Mouse (Mus musculus) erythroblast, embryonic 14.5 days (primary cell): Measurements from ENCODE around the gene Dennd5b. TPM values are rescaled to one million over a fixed set of nuclear protein-coding genes. Genes with fewer than 3 reads are reported as not detected.

Experiments used
- H3K27me3 ChIP-seq: 2 replicates; pipeline ENCODE4 v1.6.1; 2012; ENCODE audit warnings: inconsistent platforms; ENCODE audit not compliant: control insufficient read depth
- H3K36me3 ChIP-seq: 2 replicates; pipeline ENCODE4 v1.6.1; 2012; ENCODE audit warnings: mild to moderate bottlenecking, inconsistent platforms; ENCODE audit not compliant: control insufficient read depth
- H3K4me1 ChIP-seq: 2 replicates; pipeline ENCODE4 v1.6.1; 2012; ENCODE audit warnings: inconsistent platforms; ENCODE audit not compliant: control insufficient read depth
- H3K4me3 ChIP-seq: replicated peaks from 2 replicates; pipeline ENCODE3; 2012; ENCODE audit warnings: moderate library complexity, mild to moderate bottlenecking, inconsistent platforms
- H3K9me3 ChIP-seq: 2 replicates; pipeline ENCODE4 v1.6.1; 2012; ENCODE audit warnings: low read length, inconsistent platforms, mixed read lengths; ENCODE audit not compliant: control insufficient read depth
- GATA1 ChIP-seq: IDR thresholded peaks from 2 replicates; pipeline ENCODE4 v1.6.1; 2012; ENCODE audit warnings: low read length, inconsistent platforms, mixed read lengths
- TAL1 ChIP-seq: IDR thresholded peaks from 3 replicates; pipeline ENCODE4 v1.6.1; 2012; ENCODE audit warnings: low read length, inconsistent platforms, mixed read lengths
- polyA plus RNA-seq: library from polyadenylated mRNA; stranded (reverse); fragments of >175 nt; gene quantifications from 2 replicates; pipeline ENCODE4 v1.2.3, GENCODE M21; 2012

Gene Dennd5b
- polyA plus RNA-seq, 1 experiment: 0.01 TPM

- no peak for TF ChIP-seq TAL1
- no peak for TF ChIP-seq GATA1
- peaks cover 6% of the 10 kb centered on the region; the same call in 1 of the 2 replicates for H3K27me3 ChIP-seq
- no peaks in the 10 kb centered on the region for H3K9me3 ChIP-seq
- no peaks in the 10 kb centered on the region for H3K36me3 ChIP-seq
- no peaks in the 10 kb centered on the region for H3K4me1 ChIP-seq
- H3K4me3 ChIP-seq: no peak overlapping the region
Observed at GRCm38 (mm10) chr6:149108909-149109308, 7.4 kb upstream of the Dennd5b start.

GRCm38 (mm10) chr6:149107615-149108014, 6.1 kb upstream of the Dennd5b start:
- TF ChIP-seq GATA1: no peak
- no peaks in the 10 kb centered on the region for H3K36me3 ChIP-seq
- H3K4me1 ChIP-seq: no peaks in the 10 kb centered on the region
- H3K9me3 ChIP-seq: no peaks in the 10 kb centered on the region
- peaks cover 17% of the 10 kb centered on the region for H3K27me3 ChIP-seq
- no peak overlapping the region for H3K4me3 ChIP-seq

- H3K27me3 ChIP-seq: peaks cover 57% of the 10 kb centered on the region
- H3K9me3 ChIP-seq: 0 out of 2 replicates have a peak, but pooled peaks cover 3% of the 10 kb centered on the region
- no peaks in the 10 kb centered on the region for H3K36me3 ChIP-seq
- no peak for TF ChIP-seq TAL1
- no peak for TF ChIP-seq GATA1
- H3K4me1 ChIP-seq: peaks cover 2% of the 10 kb centered on the region; the same call in 1 of the 2 replicates
- H3K4me3 ChIP-seq: no peak overlapping the region
Observed at GRCm38 (mm10) chr6:149103451-149103850, 2.0 kb upstream of the Dennd5b start.

GRCm38 (mm10) chr6:149101943-149102243, 413 bp upstream of the Dennd5b start:
- Histone ChIP-seq H3K36me3 (no peaks in the 10 kb centered on the region), H3K4me1 (peaks cover 2% of the 10 kb centered on the region; the same call in 1 of the 2 replicates), H3K27me3 (peaks cover 59% of the 10 kb centered on the region), H3K4me3 (peak overlapping the region; percentile 58), H3K9me3 (0 out of 2 replicates have a peak, but pooled peaks cover 3% of the 10 kb centered on the region)
- TF ChIP-seq GATA1 (no peak), TAL1 (no peak)

- Histone ChIP-seq H3K9me3 (0 out of 2 replicates have a peak, but pooled peaks cover 3% of the 10 kb centered on the region), H3K4me1 (peaks cover 2% of the 10 kb centered on the region; the same call in 1 of the 2 replicates), H3K4me3 (peak overlapping the region; percentile 58), H3K27me3 (peaks cover 59% of the 10 kb centered on the region), H3K36me3 (no peaks in the 10 kb centered on the region)
- TF ChIP-seq TAL1: no peak
Observed at GRCm38 (mm10) chr6:149100174-149101075, 1.1 kb downstream of the Dennd5b start.

- Histone ChIP-seq H3K9me3 (0 out of 2 replicates have a peak, but pooled peaks cover 3% of the 10 kb centered on the region), H3K4me1 (peaks cover 2% of the 10 kb centered on the region; the same call in 1 of the 2 replicates), H3K36me3 (no peaks in the 10 kb centered on the region), H3K27me3 (peaks cover 53% of the 10 kb centered on the region), H3K4me3 (no peak overlapping the region)
- no peak for TF ChIP-seq TAL1
- TF ChIP-seq GATA1: no peak
Observed at GRCm38 (mm10) chr6:149098993-149099392, 2.5 kb downstream of the Dennd5b start.

- Histone ChIP-seq H3K4me3 (no peak overlapping the region), H3K9me3 (0 out of 2 replicates have a peak, but pooled peaks cover 3% of the 10 kb centered on the region), H3K36me3 (no peaks in the 10 kb centered on the region), H3K4me1 (peaks cover 2% of the 10 kb centered on the region; the same call in 1 of the 2 replicates), H3K27me3 (peaks cover 39% of the 10 kb centered on the region)
- TF ChIP-seq TAL1: no peak
- TF ChIP-seq GATA1: no peak
Observed at GRCm38 (mm10) chr6:149097276-149097675, 4.2 kb downstream of the Dennd5b start.

GRCm38 (mm10) chr6:149096233-149096632, 5.2 kb downstream of the Dennd5b start:
- TF ChIP-seq GATA1: no peak
- TF ChIP-seq TAL1: no peak
- no peaks in the 10 kb centered on the region for H3K4me1 ChIP-seq
- 0 out of 2 replicates have a peak, but pooled peaks cover 3% of the 10 kb centered on the region for H3K9me3 ChIP-seq
- H3K36me3 ChIP-seq: no peaks in the 10 kb centered on the region
- peaks cover 28% of the 10 kb centered on the region for H3K27me3 ChIP-seq
- no peak overlapping the region for H3K4me3 ChIP-seq

- Histone ChIP-seq H3K4me3 (no peak overlapping the region), H3K27me3 (peaks cover 20% of the 10 kb centered on the region), H3K36me3 (no peaks in the 10 kb centered on the region), H3K4me1 (no peaks in the 10 kb centered on the region), H3K9me3 (0 out of 2 replicates have a peak, but pooled peaks cover under 1% of the 10 kb centered on the region)
- no peak for TF ChIP-seq GATA1
- TF ChIP-seq TAL1: no peak
Observed at GRCm38 (mm10) chr6:149095389-149095788, 6.1 kb downstream of the Dennd5b start.
